Mouse (Mus musculus) embryonic fibroblast, embryonic 13.5 days (primary cell): ENCODE data around the gene Ascc2. TPM values are rescaled to one million over a fixed set of nuclear protein-coding genes. Genes with fewer than 3 reads are reported as not detected.

Source experiments
- H3K27ac ChIP-seq: 2 replicates; pipeline ENCODE4 v1.5.1; 2012; ENCODE audit warnings: low read length, control low read depth, inconsistent platforms; ENCODE audit not compliant: insufficient read depth
- H3K4me1 ChIP-seq: 2 replicates; pipeline ENCODE4 v1.6.1; 2011; ENCODE audit warnings: low read length; ENCODE audit not compliant: control insufficient read depth, insufficient read depth
- H3K4me3 ChIP-seq: 2 replicates; pipeline ENCODE4 v1.5.1; 2011; ENCODE audit warnings: mild to moderate bottlenecking, control low read depth, low read length; ENCODE audit not compliant: insufficient read depth
- CTCF ChIP-seq: IDR thresholded peaks from 2 replicates; pipeline ENCODE4 v1.5.1; 2011; ENCODE audit warnings: mild to moderate bottlenecking, control low read depth, low read length, moderate library complexity, borderline replicate concordance; ENCODE audit not compliant: insufficient read depth
- POLR2A ChIP-seq: IDR thresholded peaks from 2 replicates; pipeline ENCODE4 v1.6.1; 2011; ENCODE audit warnings: low read depth, mild to moderate bottlenecking, control low read depth, low read length, moderate library complexity
- polyA plus RNA-seq: library from polyadenylated mRNA; stranded (reverse); fragments of >200 nt; gene quantifications from 2 replicates; pipeline ENCODE4 v1.2.4, GENCODE M21; 2011; ENCODE audit warnings: low read depth; ENCODE audit not compliant: missing spikeins, insufficient read length

Gene Ascc2
- polyA plus RNA-seq, 1 experiment = 34.3 TPM

DNA sequence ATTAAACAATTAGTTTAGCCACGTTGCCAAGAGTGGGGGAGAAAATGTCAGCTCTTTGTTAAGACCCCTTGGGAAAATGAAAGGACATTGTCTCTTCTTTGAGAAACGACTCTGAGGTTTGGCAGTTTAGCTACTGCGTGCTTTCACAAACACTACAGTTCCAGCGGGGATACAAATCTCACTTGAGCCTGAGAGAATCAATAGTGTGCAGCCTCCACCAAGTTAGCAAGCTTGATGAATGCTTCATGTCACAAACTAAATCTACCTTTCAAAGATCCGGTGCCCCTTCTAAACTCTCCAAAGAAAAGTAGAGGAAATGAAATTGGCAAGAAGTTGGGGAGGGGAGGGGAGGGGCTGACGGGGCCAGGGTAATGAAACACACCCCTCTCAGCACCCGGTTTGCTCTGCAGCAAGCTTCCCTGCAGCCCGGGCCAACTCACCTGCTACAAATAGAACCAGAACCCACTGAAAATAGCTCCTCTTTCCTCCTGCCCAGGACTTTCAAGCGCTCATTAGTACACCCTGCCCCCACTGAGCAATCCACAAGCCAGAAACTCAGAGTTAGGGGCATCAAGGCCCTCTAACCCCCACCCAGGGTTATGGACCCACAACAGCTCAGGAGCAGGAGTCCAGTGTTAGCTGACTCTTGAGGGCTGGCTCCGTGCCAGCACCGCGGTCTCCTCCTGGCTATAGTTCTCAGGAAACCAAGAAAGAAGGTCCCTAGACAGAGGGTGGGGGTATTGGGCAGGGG, 34.7 kb upstream of the Ascc2 start:
- Histone ChIP-seq H3K4me3 (no peak overlapping the region), H3K4me1 (peaks cover 8% of the 10 kb centered on the region), H3K27ac (no peak overlapping the region)
- no peak for TF ChIP-seq POLR2A
- TF ChIP-seq CTCF = no peak

DNA sequence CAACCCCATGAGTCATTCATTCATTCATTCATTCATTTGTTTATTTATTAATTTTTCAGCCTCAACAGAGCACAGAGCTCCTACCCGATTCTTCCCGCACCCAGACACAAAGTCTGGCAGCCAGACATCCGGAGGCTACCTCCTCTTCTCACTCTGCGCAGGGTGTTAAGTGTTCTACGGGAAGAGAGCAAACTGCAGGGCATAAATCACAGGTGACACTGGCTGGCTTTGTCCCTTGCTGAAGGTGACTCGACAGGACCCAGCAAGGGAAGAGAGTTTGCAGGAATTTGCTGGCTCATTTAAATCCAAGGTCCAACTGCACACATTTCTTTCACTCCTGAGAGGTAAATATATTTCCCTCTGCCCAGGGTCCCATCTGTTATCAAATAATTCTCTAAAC, 33.1 kb upstream of the Ascc2 start:
- TF ChIP-seq CTCF (no peak), POLR2A (no peak)
- peaks cover 8% of the 10 kb centered on the region for H3K4me1 ChIP-seq
- H3K27ac ChIP-seq = no peak overlapping the region
- no peak overlapping the region for H3K4me3 ChIP-seq

DNA sequence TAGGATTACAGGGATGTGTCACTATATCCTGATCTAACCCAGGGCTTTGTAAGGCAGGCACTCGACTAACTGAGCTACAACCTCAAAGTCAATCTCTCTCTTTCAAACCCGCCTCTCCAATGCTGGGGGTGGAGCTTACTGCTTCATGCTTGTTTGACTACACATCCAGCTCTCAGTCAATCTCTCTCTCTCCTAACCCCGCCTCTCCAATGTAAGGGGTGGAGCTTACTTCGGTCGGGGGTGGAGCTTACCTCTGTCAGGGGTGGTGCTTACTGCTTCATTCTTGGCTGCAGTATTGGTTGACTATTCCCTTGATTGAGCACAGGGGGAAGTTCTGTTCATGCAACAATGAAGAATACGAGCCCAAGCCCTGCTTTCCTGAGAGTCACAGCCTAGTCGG, 32.1 kb upstream of the Ascc2 start:
- TF ChIP-seq CTCF (no peak), POLR2A (no peak)
- peaks cover 8% of the 10 kb centered on the region for H3K4me1 ChIP-seq
- no peak overlapping the region for H3K4me3 ChIP-seq
- H3K27ac ChIP-seq = no peak overlapping the region

DNA sequence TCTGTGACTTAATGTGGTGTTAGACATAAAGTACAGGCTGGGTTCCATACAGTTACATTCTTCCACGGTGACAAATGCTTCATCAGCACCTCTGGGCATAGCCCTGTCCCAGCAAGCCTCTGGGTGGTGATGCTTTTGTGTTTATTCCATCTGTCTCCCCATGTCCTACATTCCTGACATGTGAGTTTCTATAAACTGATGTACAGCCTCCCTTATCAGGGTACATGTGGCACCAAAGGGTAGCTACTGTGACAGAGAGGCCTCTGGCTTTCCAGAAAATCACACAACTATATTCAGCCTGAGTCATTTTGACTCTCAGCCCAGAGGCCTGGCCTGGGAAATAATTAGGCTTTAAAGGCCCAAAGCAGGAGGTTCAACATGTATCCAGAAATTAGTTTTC, 31.0 kb upstream of the Ascc2 start:
- Histone ChIP-seq H3K27ac (peak overlapping the region; percentile 90), H3K4me1 (peaks cover 8% of the 10 kb centered on the region), H3K4me3 (no peak overlapping the region)
- TF ChIP-seq POLR2A (no peak), CTCF (no peak)

DNA sequence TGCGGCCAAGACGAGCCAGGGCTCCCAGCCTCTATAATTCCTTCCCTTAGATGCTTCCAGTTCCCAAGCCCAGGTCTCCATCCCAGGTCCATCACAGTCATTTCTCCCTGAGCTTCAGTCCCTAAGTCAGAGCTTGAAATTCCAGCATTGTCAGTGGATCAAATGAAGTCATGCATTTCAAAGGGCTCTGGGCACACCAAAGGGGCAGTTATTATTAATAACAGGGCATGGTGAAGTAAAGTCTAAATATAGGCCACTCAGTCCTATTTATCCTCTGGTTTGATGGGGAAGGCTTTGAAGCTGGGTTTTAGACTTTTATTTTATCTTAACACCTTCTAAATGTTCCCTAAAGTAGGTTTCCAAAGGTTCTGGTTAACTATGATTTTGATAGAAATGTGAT, 25.6 kb upstream of the Ascc2 start:
- Histone ChIP-seq H3K4me1 (peaks cover 3% of the 10 kb centered on the region), H3K27ac (no peak overlapping the region), H3K4me3 (no peak overlapping the region)
- TF ChIP-seq POLR2A (no peak), CTCF (no peak)

DNA sequence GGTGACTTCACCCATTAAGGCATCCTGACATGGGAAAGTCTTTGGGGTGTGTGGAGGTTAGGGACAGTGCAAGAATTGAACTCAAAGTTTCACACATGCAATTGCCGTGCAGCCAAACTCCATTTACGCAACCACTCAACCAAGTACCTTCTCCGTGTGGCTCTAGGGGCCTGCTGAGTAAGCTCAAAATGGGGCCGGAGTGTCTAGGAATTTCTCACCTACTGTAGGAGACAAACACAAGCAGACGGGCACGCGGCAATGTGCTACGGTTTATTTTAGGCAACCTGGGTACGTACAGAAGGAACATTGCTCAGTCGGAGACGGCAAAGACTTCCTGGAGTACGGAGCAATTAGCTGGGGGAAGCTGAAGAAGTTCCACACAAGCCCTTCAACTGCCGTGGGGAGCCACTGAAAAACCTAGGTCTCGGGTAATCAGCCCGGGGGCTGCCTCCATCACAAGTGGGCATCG, 17.5 kb upstream of the Ascc2 start, which contains the start of gene Gm11032:
Gene Gm11032 (plus strand): TSS at position 51 of the 469 bp plus-strand sequence.
- TF ChIP-seq POLR2A (no peak), CTCF (no peak)
- Histone ChIP-seq H3K27ac (no peak within 1 kb of the TSS), H3K4me1 (no peaks in the 10 kb centered on the region; the same call in 1 of the 2 replicates), H3K4me3 (no peak within 1 kb of the TSS)

DNA sequence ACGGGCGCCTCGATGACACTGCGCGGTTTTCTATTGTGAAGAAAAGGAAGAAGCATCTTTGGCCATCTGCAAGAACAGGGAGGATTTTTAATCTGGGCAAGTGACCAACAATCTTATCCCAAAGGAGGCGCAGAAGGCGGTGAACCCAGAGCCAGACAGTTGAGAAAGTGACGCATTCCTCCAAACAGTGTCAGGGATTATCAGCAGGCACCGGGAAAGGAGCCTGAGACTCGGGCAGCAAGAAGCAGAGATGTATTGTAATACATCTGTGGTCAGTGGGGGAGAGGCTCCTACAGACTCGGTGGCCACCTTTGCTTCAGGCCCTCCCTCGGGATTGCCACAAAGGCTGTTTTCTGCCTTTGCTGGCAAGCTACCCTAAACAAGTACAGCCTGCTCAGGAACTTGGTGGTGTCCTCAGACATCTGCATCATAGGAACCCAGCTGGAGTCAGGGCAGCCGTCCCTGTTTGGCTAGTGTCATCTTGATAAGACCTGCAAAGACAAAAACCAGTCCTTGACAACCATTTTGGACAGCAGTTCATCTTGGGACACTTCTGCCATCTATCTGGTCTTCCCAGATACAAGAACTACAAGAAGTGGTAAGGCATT, 16.9 kb upstream of the Ascc2 start:
- TF ChIP-seq CTCF = no peak
- no peak for TF ChIP-seq POLR2A
- Histone ChIP-seq H3K4me1 (no peaks in the 10 kb centered on the region; the same call in 1 of the 2 replicates), H3K27ac (no peak overlapping the region), H3K4me3 (no peak overlapping the region)

DNA sequence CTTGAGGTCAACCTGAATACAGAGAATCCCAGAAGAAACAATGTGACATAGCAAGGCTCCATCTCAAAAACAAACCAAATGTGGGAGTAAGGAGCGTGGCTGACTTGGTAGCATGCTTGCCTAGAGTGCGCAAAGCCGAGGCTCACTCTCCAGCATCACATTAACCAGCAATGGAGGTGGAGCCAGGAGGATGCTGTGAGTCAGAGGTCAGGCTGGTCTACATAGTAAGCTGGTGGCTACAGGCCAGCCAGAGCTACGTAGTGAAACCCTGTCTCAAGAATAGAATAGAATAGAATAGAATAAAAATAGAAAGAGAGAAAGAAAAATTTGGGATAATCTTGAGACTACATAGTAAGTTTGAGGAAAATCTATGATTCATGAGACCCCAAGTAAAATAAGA, 15.7 kb upstream of the Ascc2 start:
- no peak overlapping the region for H3K4me3 ChIP-seq
- no peak overlapping the region for H3K27ac ChIP-seq
- H3K4me1 ChIP-seq = no peaks in the 10 kb centered on the region; the same call in 1 of the 2 replicates
- TF ChIP-seq POLR2A (no peak), CTCF (no peak)

DNA sequence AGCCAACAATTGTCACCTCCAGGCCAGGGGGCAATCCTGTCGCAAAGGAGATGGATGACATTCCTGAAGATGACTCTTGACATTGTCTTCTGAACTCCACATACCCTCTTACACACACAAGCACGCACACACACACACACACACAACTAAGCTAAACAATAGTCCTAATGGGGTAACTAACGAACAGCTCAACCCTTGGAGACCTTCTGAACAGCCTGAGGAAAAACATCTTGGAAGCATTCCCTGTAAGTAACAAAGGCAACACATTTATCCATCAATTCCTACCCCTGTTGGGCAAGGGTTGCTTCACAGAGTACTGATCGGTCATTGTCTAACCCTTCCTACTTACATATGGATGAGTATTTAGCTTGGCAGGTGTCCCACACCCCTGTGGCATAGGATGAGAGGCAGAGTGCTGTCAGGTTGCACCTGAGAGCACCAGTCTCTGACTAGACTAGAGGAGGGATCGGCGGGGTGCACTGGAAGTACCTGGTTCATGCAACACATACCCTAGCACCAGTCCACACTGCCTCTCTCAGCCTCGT, 15.0 kb upstream of the Ascc2 start:
- Histone ChIP-seq H3K4me1 (no peaks in the 10 kb centered on the region; the same call in 1 of the 2 replicates), H3K27ac (no peak overlapping the region), H3K4me3 (no peak overlapping the region)
- TF ChIP-seq POLR2A = no peak
- TF ChIP-seq CTCF = no peak

DNA sequence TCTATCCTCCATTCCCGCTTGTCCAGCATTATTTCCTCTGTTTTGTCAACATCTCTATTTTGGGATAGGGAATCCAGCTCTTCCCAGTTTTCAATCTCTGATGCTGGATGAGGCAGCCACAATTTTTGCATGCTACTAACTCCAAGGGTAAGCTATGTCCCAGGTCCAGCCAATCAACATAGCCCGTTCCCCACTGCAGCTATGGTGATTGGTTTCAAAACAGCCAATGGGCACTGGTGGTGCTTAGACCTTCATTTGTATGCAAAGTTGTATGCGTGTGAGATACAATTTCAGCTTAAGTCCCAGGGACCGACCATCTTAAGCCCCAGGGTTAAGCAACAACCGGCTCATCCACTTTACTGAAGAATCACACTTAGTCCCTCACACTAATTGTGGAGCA, 14.6 kb upstream of the Ascc2 start:
- TF ChIP-seq POLR2A (no peak), CTCF (no peak)
- no peak overlapping the region for H3K4me3 ChIP-seq
- H3K27ac ChIP-seq = no peak overlapping the region
- H3K4me1 ChIP-seq = no peaks in the 10 kb centered on the region; the same call in 1 of the 2 replicates
